In genomic region chr2:60809441-60809921, GRCm38 (mm10) we compare ENCODE assay signal across 8 mouse cellular contexts.
DNase-seq lines count a peak whose midpoint lies in the region; ATAC-seq and TF ChIP-seq lines count a peak whose summit lies in the region.

No protein-coding gene starts in this region.

- WGBS in midbrain, embryonic 15.5 days, result 73% methylated on average over 7 of the region's 7 CpGs
- WGBS in midbrain, embryonic 14.5 days, result 66% methylated on average over 7 of the region's 7 CpGs
- WGBS in stomach, embryonic 16.5 days, result 41% methylated on average over 7 of the region's 7 CpGs

- H3K27ac ChIP-seq in midbrain, embryonic 15.5 days, result no peak overlapping the region
- H3K27ac ChIP-seq in midbrain, embryonic 14.5 days (replicated peaks; ENCODE audit: low read depth, low read length), result no peak overlapping the region
- peak overlapping the region; percentile 42; the same call in 1 of the 2 replicates for H3K27ac ChIP-seq in stomach, embryonic 16.5 days (ENCODE audit: low read length)
- no peak overlapping the region; the same call in 1 of the 2 replicates for H3K27ac ChIP-seq in layer of hippocampus, adult 2 months

- H3K9me3 ChIP-seq in midbrain, embryonic 15.5 days, result no peaks in the 10 kb centered on the region
- no peaks in the 10 kb centered on the region for H3K9me3 ChIP-seq in midbrain, embryonic 14.5 days (ENCODE audit: control insufficient read depth, low read length)
- no peaks in the 10 kb centered on the region for H3K9me3 ChIP-seq in stomach, embryonic 16.5 days (replicated peaks; ENCODE audit: control insufficient read depth, low read length)

- DNase-seq in embryo, embryonic 10 days (ENCODE audit: low spot score), result peak; percentile 46
- no peak for DNase-seq in embryo, embryonic 11 days
- DNase-seq in midbrain, embryonic 14.5 days, result no peak
- no peak for DNase-seq in layer of hippocampus, adult 2 months (ENCODE audit: low spot score in 2 of 2)
- no peak for DNase-seq in layer of hippocampus, postnatal 10 days (ENCODE audit: low spot score in 2 of 2)

- ATAC-seq in midbrain, embryonic 15.5 days (replicated peaks), result 0 out of 2 replicates have a peak, but pooled peaks have one; percentile 37
- no peak for ATAC-seq in midbrain, embryonic 14.5 days (ENCODE audit: low FRiP score, low TSS enrichment)
- peak; percentile 56 for ATAC-seq in inflammation-experienced regulatory T-cells, adult 6 months
- ATAC-seq in stomach, embryonic 16.5 days (ENCODE audit: insufficient read depth, low FRiP score), result no peak

- peaks cover 7% of the 10 kb centered on the region; the same call in 1 of the 2 replicates for H3K27me3 ChIP-seq in midbrain, embryonic 15.5 days (replicated peaks)
- 0 out of 2 replicates have a peak, but pooled peaks cover 5% of the 10 kb centered on the region for H3K27me3 ChIP-seq in midbrain, embryonic 14.5 days (ENCODE audit: control insufficient read depth, insufficient read depth, low read length)
- no peaks in the 10 kb centered on the region for H3K27me3 ChIP-seq in stomach, embryonic 16.5 days (ENCODE audit: control insufficient read depth, insufficient read depth, low read length)

- TF ChIP-seq CTCF in layer of hippocampus, adult 2 months (conservative IDR thresholded peaks at IDR 0.05), result no peak

- H3K4me2 ChIP-seq in midbrain, embryonic 15.5 days, result no peak overlapping the region
- no peak overlapping the region for H3K4me2 ChIP-seq in midbrain, embryonic 14.5 days (ENCODE audit: low read length)
- no peak overlapping the region for H3K4me2 ChIP-seq in stomach, embryonic 16.5 days (ENCODE audit: low read depth, low read length)

- no peaks in the 10 kb centered on the region for H3K4me1 ChIP-seq in midbrain, embryonic 15.5 days
- no peaks in the 10 kb centered on the region for H3K4me1 ChIP-seq in midbrain, embryonic 14.5 days (ENCODE audit: control insufficient read depth, insufficient read depth, low read length)
- H3K4me1 ChIP-seq in stomach, embryonic 16.5 days (ENCODE audit: control insufficient read depth, insufficient read depth, low read length), result peaks cover 44% of the 10 kb centered on the region

- H3K4me3 ChIP-seq in midbrain, embryonic 15.5 days, result no peak overlapping the region
- H3K4me3 ChIP-seq in midbrain, embryonic 14.5 days (replicated peaks; ENCODE audit: low read depth, low read length), result no peak overlapping the region
- H3K4me3 ChIP-seq in stomach, embryonic 16.5 days (replicated peaks; ENCODE audit: low read length), result no peak overlapping the region
- H3K4me3 ChIP-seq in layer of hippocampus, adult 2 months, result no peak overlapping the region

- H3K36me3 ChIP-seq in midbrain, embryonic 15.5 days (replicated peaks), result no peaks in the 10 kb centered on the region
- no peaks in the 10 kb centered on the region for H3K36me3 ChIP-seq in midbrain, embryonic 14.5 days (ENCODE audit: control insufficient read depth, insufficient read depth, low read length)
- no peaks in the 10 kb centered on the region for H3K36me3 ChIP-seq in stomach, embryonic 16.5 days (ENCODE audit: control insufficient read depth, insufficient read depth, low read length)

- H3K9ac ChIP-seq in midbrain, embryonic 15.5 days, result no peak overlapping the region
- no peak overlapping the region for H3K9ac ChIP-seq in midbrain, embryonic 14.5 days (replicated peaks; ENCODE audit: low read length)
- H3K9ac ChIP-seq in stomach, embryonic 16.5 days (ENCODE audit: low read length), result no peak overlapping the region

Comparison
In these comparisons a context has a peak if more than half of its experiments do, and no peak if none do; other contexts are left out.
1. ATAC-seq: peak in midbrain, embryonic 15.5 days (single experiment) and inflammation-experienced regulatory T-cells, adult 6 months (single experiment); none in midbrain, embryonic 14.5 days (single experiment) and stomach, embryonic 16.5 days (single experiment).